Mouse (Mus musculus): ENCODE measurements around the gene Bcl2l11.
"Not testable (repeated sequence)": the region's sequence is repeated elsewhere in the genome, so short reads cannot be mapped to it uniquely, and the experiment has no call there.

The Bcl2l11 gene

DNA sequence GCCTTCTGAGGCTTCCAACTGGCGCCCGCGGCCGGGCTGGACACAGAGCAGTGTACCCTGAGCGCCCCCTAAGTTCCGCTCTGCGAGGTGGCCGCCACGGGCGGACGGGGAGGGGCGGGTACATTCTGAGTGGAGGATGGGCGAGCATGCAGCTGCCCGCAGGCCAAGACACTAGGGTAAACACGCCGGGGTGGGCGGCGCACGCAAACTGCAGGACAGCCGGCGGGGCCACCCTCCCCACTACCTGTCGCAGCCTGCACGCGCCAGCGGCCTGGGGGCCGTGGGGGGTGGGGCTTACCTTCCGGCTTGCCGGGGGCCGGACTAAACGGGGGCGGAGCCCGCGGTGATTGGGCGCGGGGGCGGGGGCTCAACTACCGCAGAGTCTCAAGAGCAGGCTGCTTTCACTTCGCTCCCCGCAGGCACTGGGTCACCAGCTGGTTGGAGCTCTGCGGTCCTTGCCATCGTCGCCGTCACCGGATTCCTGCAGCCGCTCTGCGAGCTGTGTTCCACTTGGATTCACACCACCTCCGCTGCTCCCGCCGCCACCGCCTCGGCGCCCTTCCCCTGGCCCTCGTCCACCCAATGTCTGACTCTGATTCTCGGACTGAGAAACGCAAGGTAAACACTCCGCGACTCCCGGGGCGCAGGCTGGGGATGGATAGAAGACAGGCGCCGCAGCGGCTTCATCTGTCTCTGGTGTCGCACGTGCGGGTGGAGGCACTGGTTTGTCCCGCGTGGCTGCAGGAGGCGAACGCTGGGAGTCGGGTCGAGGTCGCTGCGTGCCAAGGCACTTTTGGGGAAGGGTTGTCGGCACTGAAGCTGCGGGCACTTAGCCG lies at the start of gene Bcl2l11:
Gene Bcl2l11, plus strand, starts transcription at position 404 of the 836 bp plus-strand sequence.
- peak; percentile 98 to 99 for DNase-seq

DNA sequence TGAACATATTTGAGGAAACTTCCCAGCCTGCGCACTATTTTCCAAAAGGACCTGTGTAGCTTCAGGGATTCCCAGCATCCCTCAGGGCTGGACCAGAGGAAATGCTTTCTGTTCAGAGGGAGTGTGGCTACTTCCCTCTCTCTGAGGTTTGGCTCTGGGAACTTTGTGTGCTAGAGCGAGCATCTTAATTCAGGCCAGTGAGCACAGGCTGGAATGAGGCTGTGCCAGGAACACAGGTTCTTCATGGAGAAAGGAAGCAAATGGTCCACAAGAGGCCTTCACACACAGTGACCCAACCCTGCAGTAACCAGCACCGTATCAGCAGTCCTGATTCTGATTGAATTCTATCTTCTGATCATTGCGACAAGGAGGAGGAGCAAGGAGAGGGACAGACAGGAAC lies 48.9 kb upstream of the Bcl2l11 start:
- DNase-seq, result no peak

- DNase-seq, result peak; percentile 66 to 76
Observed at GRCm38 (mm10) chr2:128078859-128079258, 47.0 kb upstream of the Bcl2l11 start.

- DNase-seq, result no peak
Observed at GRCm38 (mm10) chr2:128079316-128079715, 46.5 kb upstream of the Bcl2l11 start.

- no peak for DNase-seq
Observed at GRCm38 (mm10) chr2:128083844-128084243, 42.0 kb upstream of the Bcl2l11 start.

DNA sequence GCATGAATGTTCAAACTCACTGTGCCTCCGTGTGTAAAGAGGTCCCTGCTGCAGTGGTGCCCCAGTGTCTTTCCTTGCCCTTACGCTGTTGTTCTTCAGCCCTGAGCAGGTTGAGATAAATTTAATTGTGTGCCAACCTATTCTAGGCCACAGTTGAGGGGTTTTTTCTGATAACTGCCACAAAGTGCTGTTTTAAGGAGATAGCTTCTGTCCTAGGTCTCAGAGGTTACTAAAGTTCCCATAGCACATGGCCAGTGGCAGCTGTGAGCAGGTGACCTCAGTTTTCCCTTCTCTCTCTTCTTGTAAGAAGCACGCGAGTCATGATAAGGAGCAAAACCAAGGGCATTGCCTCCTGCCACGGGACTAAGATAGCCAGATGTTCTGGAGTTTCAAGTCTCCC lies 41.2 kb upstream of the Bcl2l11 start:
- DNase-seq, result no peak

DNA sequence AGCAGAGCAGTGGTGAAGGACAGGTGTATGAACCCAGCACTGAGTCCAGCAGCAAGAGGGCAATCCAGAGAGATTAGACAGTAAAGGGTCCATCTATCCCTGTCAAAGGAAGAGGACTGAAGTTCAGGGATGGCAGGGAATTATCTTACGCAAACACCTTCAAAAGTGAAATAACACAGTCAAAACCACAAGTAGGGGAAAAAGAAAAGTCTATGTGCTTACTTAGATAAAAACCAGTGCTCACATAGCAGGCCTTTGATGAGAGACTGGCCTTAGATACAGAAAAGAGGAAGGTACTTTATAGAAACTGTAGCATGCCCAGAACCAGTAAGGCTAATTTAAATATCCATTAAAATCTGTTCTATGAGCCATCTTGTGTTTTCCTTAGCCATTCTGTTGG lies 40.4 kb upstream of the Bcl2l11 start:
- DNase-seq, result no peak

DNA sequence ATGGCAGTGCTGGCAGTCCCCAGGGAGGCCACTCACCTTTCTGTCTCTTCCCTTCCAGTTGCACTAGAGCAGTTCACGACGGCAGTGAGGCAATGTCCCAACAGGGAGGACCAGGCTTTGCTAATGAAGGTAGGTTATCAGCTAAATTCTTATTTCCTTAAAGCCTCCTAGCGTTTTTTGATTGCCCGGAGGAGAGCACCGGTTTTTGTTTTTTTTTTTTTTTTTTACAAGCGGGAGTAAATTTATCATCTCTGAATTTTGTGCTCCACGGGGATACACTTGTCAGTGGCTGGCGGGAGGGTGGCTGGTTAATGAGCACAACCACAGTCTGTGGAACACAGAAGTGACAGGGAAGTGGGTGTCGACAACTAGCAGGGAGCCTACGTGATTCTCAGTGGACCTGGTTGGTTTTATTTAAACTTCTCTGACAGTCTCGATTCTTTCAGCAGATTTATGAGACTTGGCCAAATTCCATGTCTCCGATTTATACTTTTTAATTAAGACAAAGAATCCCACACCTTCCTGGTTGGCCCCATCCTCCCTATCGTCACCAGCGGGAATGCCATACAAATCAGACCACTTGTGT lies 39.4 kb upstream of the Bcl2l11 start:
- peak in 1 of 2 experiments; percentile 22 for DNase-seq

GRCm38 (mm10) chr2:128086996-128087526 lies 38.8 kb upstream of the Bcl2l11 start:
- no peak for DNase-seq

DNA sequence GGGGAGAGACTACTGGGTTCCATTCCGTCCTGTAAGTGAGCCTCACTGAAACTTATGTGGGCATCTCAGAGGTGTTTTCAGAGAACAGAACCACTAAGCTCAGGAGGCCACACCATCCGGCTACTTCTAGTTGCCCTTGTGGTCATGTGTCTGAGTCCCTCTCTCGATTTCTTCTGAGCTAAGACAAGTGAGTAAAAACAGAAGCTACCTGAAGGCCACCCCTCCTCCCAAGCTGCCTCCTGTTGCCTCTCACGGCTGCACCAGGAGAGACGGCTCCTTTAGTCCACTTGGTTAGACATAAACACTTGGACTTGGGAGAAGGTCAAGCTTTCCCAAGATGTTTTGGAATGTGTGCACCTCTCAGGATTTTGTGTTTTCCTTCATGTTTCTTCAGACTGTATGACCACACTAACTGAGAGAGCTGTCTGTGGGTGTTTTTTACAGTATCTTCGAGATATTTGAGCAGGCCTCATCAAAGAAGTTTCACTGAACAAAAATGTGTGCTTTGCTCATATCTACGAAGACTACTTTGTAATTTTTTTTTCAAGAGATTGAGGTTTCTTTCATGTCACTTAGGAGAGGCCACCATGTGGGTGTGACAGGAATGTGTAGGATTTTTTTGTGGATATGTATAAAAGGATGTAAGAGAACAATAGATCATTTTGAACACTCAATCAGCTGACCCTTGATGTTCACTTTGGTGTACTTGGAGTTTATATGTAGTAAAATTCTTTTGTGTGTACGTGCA lies 37.9 kb upstream of the Bcl2l11 start:
- DNase-seq, result no peak

GRCm38 (mm10) chr2:128090283-128090885 lies 35.5 kb upstream of the Bcl2l11 start:
- DNase-seq, result no peak

DNA sequence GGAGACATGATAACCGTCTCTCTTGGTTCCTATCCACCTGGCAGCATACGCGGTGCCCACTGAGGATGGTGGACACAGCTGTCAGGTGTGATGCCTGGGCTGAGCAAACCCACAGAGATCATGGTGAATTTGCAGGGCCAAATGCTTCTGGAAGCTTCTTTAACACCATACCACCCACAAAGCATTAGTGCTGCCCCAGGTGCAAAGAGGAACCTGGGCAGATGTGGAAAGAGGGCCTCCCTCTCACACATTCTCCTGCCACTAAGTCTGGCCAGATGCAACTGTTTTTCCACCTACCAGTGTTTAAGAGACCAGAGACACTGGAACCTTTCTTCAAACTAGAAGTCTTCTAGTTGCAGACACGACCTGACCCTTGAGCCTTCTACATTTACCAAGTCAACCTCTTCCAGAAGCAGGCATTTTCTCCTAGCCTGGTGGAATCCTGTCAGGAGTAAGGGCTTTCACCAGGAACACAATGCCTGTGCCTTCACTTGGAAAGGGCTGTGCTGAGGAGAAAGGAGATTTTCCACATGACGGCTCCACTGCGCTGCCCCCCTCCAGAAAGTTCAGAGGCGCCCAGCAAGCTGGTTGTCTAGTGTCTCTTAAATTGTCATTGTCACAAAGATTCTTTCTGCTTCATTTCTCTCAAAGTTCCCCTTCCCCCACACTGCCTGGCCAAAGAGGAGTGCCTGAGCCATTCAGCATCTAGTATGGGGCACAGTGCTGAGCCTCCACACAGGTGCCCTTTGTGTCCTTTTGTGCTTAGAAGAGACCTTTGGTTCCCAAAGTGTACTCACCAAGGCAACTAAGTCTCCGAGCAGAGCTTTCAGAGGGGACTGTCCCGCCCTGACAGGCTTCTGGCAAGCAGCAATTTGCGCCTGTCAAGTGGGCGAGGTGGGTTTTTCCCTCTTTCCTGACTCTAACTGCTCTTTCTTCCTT lies 34.1 kb upstream of the Bcl2l11 start:
- peak; percentile 38 to 59 for DNase-seq

GRCm38 (mm10) chr2:128092451-128092850 lies 33.4 kb upstream of the Bcl2l11 start:
- DNase-seq, result no peak

DNA sequence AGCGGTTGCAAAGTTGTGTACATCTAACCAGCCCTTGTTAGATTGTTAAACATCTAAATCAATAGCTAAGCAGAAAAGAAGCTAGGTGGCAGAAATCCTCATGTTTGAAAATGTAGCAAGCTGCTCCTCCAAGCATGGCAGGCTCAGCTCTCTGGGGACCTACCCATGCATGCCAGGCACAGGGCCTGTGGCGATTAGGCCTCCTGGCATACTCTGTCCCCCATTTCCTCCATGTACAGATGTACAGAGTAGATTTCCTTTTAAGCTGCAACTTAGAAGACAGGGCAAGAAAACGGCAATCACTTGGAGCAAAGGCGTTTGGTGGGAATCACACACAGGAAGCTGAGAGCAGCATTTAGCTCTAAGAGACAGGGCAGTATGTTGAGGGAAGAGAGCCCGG lies 31.6 kb upstream of the Bcl2l11 start:
- DNase-seq, result peak; percentile 35 to 59

GRCm38 (mm10) chr2:128094602-128095001 lies 31.2 kb upstream of the Bcl2l11 start:
- DNase-seq, result no peak

DNA sequence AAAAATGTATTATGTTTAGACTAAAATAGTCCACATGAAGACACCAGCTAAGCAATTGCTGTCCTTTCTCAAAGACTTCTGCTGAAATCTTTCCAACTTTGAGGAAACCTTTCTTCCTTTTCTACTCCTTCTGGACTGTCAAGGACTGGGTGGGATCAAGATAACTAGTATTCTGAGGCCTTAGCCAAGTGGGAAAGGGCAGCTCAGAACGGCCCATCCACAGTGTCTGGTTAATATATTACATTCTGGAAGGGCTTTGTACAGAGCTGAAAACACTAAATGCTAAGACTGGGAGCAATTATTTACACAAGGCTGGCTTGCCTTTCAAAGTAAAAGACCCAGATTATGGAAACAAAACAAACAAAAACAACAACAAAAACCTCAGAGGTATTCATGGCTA lies 30.6 kb upstream of the Bcl2l11 start:
- peak in 1 of 2 experiments; percentile 29 for DNase-seq

GRCm38 (mm10) chr2:128096070-128096469 lies 29.8 kb upstream of the Bcl2l11 start:
- no peak for DNase-seq

- DNase-seq, result not testable (repeated sequence)
Observed at GRCm38 (mm10) chr2:128098118-128098517, 27.7 kb upstream of the Bcl2l11 start.

- no peak for DNase-seq
Observed at GRCm38 (mm10) chr2:128102086-128102485, 23.8 kb upstream of the Bcl2l11 start.

GRCm38 (mm10) chr2:128104815-128105214 lies 21.0 kb upstream of the Bcl2l11 start:
- no peak for DNase-seq

DNA sequence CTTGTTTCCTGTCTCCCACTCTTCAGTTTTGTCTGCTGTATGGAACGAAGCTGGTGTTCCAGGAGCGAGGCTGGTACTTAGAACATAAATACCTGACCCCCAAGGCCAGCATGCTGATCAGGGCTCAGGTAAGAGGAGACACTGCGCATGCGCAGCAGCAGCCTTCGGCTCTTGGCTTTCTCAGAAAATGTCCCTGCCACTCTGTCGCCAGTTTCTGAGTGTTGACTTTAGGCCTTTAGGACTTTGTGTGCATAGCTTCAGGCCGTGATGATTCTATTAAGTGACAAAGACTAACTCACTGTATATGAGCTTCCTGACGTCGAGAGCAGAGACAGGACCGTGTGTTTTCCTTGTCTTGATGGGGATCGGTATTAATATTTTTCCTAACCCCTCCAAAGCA lies 20.2 kb upstream of the Bcl2l11 start:
- DNase-seq, result no peak

DNA sequence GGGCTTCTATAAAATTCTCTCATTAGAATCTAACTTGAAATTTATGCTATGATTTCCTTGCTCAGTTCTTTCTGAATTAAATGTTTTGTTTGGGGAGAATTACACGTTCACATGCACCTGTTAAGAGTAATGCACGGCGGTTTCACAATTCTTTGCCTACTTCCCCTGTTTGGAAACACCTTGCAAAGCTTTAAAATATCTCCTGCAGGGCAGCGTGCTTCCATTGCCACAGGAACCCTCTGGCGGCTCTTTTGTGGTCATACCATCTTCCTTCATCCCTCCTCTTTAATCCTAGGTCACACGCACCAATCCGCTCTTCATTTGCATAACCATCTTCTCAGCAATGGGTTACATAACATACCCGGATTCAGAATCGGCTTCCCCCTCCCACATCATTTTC lies 14.3 kb upstream of the Bcl2l11 start:
- DNase-seq, result no peak
